Mouse (Mus musculus) hindbrain, postnatal 0 days (tissue): ENCODE measurements around the gene Agbl4. TPM values are rescaled to one million over a fixed set of nuclear protein-coding genes. Genes with fewer than 3 reads are reported as not detected.

Experiments used
- ATAC-seq: fragments of 200-750 bp; cut with Nextera tagmentation; 2 replicates; pipeline ENCODE4 v1.8.0; 2017; ENCODE audit warnings: mild to moderate bottlenecking, moderate TSS enrichment, moderate library complexity
- DNase-seq: peaks from one replicate; pipeline ENCODE4 v3.0.0-alpha.2; 2015; ENCODE audit warnings: low spot score
- H3K27ac ChIP-seq: fragments of 300-500 bp; sonication (generic); 2 replicates; pipeline ENCODE4 v1.5.1; 2014; ENCODE audit warnings: mild to moderate bottlenecking
- H3K27me3 ChIP-seq: fragments of 300-500 bp; sonication (generic); 2 replicates; pipeline ENCODE4 v1.6.1; 2014; ENCODE audit warnings: low read length, mixed read lengths; ENCODE audit not compliant: insufficient read depth
- H3K36me3 ChIP-seq: fragments of 300-500 bp; sonication (generic); 2 replicates; pipeline ENCODE4 v1.6.1; 2014; ENCODE audit warnings: low read length, mixed read lengths; ENCODE audit not compliant: insufficient read depth
- H3K4me1 ChIP-seq: fragments of 300-500 bp; sonication (generic); 2 replicates; pipeline ENCODE4 v1.6.1; 2014; ENCODE audit warnings: antibody characterized with exemption, low read length, mixed read lengths; ENCODE audit not compliant: insufficient read depth
- H3K4me2 ChIP-seq: fragments of 300-500 bp; sonication (generic); 2 replicates; pipeline ENCODE4 v1.6.1; 2014; ENCODE audit warnings: low read depth, mild to moderate bottlenecking, low read length, moderate library complexity, mixed read lengths
- H3K4me3 ChIP-seq: fragments of 300-500 bp; sonication (generic); 2 replicates; pipeline ENCODE4 v1.5.1; 2014; ENCODE audit warnings: low read length
- H3K9ac ChIP-seq: fragments of 300-500 bp; sonication (generic); replicated peaks from 2 replicates; pipeline ENCODE4 v1.6.1; 2014; ENCODE audit warnings: mild to moderate bottlenecking, low read length, moderate library complexity, mixed read lengths
- H3K9me3 ChIP-seq: fragments of 300-500 bp; sonication (generic); 2 replicates; pipeline ENCODE4 v1.6.1; 2016; ENCODE audit warnings: low read length, mixed read lengths
- CTCF ChIP-seq: IDR thresholded peaks from 2 replicates; pipeline ENCODE4 v1.5.1; 2016; ENCODE audit warnings: antibody characterized with exemption, control low read depth, low read depth
- WGBS: fragments of 180-500 bp; shearing (Covaris S2); extraction: QIAGEN DNeasy Blood & Tissue Kit; methylation state at CpG from one replicate; pipeline ENCODE4 v1.1.7; 2014; 5-methylcytosine and 5-hydroxymethylcytosine counted together
- polyA plus RNA-seq: library from polyadenylated mRNA; unstranded; fragments of >200 nt; fragmentation: Nextera tagmentation; extraction: Ambion mirVana; gene quantifications from 2 replicates; pipeline ENCODE4 v1.2.1, GENCODE M21; 2015
- total RNA-seq: library from RNA; depleted of rRNA; stranded (reverse); fragments of >200 nt; gene quantifications from 2 replicates; pipeline ENCODE4 v1.2.3, GENCODE M21; 2014

The Agbl4 gene
- total and polyA plus RNA-seq, 2 experiments from 2014 or later, result 2.8 to 3.9 TPM

DNA sequence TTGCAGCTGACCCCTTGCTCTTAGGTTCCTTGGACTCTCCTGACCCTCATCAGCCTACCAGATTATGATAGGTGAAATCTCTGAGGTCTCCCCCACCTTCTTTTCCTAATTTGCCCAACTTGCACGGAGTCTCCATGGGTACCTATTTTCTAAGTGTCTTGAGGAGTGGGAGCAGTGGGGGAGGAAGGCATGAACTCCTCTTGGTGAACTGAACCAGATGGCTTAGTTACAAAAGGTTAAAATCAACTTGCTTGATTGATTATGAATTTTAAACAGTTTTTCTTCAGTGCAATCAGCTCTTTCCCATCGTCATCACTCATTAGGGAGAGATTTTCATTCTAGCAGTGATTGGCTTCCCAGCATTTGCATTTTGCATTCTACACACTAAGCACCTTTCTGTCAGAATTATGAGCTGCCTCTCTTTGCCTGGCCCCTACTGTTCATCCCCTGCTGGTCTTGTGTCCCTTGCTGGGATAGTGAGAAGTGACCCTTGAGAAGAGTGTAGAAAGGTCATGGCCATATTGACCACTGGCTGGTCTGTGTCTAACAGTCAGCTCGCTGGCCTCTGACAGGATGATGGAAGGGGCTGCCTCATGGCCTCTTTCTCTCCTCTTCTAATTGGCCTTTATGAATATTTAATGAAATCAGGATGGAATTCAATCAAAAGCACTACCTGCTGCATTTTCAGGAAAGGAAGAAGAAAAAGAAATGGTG is 897.2 kb downstream of the Agbl4 start:
- Histone ChIP-seq H3K9me3 (no peaks in the 10 kb centered on the region), H3K27ac (no peak overlapping the region), H3K4me1 (no peaks in the 10 kb centered on the region), H3K4me3 (no peak overlapping the region), H3K27me3 (no peaks in the 10 kb centered on the region), H3K9ac (no peak overlapping the region), H3K4me2 (no peak overlapping the region), H3K36me3 (no peaks in the 10 kb centered on the region)
- no peak for TF ChIP-seq CTCF
- 46% methylated on average over 3 of the region's 3 CpGs for WGBS
- DNase-seq (no peak), ATAC-seq (no peak)

DNA sequence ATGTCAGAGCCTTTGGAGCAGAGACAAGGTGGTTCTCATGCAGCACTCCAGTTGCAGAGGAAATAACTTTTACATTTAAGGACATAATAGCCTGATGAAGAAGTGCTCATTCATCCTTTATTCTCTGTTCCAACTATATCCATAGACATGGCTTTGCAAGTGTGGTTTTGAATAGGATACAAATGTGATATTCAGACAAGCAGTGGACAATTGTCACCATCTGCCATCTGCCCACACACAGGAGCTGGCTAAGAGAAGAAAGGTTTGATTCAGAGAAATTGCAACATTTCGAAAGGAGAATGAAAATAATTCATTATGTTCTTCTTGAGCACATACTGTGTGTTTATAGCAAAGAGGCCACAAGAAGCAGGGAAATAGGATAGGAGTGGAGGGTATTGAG is 909.1 kb downstream of the Agbl4 start:
- WGBS, result 74% methylated on average over 1 of the region's 1 CpGs
- Histone ChIP-seq H3K4me1 (no peaks in the 10 kb centered on the region), H3K4me3 (no peak overlapping the region), H3K9ac (no peak overlapping the region), H3K4me2 (no peak overlapping the region), H3K27me3 (no peaks in the 10 kb centered on the region), H3K9me3 (no peaks in the 10 kb centered on the region), H3K36me3 (no peaks in the 10 kb centered on the region), H3K27ac (no peak overlapping the region)
- TF ChIP-seq CTCF, result no peak
- no peak for ATAC-seq
- DNase-seq, result no peak

DNA sequence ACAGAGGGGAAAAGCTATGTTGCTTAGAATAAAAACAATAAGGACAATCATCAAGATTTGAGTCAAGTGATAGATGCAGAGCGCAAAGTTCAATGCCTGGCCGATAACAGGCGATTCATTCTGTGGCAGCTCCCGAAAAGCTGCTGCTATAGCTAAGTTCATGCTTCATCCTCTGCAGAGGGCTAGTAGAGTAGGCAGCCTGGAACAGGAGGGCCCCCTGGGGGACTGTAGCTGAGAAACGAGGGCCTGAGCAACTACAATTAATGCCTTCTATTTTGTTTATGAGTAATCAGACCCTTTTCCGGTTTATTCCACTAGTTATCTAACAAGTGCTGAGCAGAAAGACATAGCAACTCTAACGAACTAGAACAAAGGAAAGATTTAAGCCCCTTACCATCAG is 909.7 kb downstream of the Agbl4 start:
- Histone ChIP-seq H3K4me1 (no peaks in the 10 kb centered on the region), H3K4me3 (no peak overlapping the region), H3K27ac (no peak overlapping the region), H3K27me3 (no peaks in the 10 kb centered on the region), H3K36me3 (no peaks in the 10 kb centered on the region), H3K9ac (no peak overlapping the region), H3K9me3 (no peaks in the 10 kb centered on the region), H3K4me2 (no peak overlapping the region)
- peak; percentile 48 for DNase-seq
- 53% methylated on average over 7 of the region's 7 CpGs for WGBS
- peak; percentile 32 for TF ChIP-seq CTCF
- 0 out of 2 replicates have a peak, but pooled peaks have one; percentile 49 for ATAC-seq

DNA sequence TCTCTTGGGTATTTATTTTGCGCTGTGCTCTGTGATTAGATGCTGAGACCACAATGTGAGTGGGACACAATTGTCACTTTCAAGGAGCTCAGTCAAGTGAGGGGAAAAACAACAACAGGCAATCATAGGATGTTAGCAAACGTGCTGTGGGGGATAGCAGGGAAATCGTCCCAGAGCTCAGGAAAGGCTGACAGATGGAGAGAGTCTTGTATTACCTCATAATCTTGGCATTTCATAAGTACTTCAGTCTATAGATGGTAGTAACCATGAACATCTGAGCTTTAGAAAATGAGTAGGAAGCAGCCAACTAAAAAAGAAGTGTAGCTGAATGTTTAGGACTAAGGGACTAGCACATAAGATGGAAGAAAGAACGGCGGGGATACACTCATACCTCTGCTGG is 910.2 kb downstream of the Agbl4 start:
- no peak for DNase-seq
- no peak overlapping the region for H3K4me3 ChIP-seq
- H3K9me3 ChIP-seq, result no peaks in the 10 kb centered on the region
- H3K4me2 ChIP-seq, result no peak overlapping the region
- no peaks in the 10 kb centered on the region for H3K4me1 ChIP-seq
- H3K36me3 ChIP-seq, result no peaks in the 10 kb centered on the region
- H3K27ac ChIP-seq, result no peak overlapping the region
- 61% methylated on average over 5 of the region's 5 CpGs for WGBS
- no peak for ATAC-seq
- H3K9ac ChIP-seq, result no peak overlapping the region
- TF ChIP-seq CTCF, result no peak
- H3K27me3 ChIP-seq, result no peaks in the 10 kb centered on the region

DNA sequence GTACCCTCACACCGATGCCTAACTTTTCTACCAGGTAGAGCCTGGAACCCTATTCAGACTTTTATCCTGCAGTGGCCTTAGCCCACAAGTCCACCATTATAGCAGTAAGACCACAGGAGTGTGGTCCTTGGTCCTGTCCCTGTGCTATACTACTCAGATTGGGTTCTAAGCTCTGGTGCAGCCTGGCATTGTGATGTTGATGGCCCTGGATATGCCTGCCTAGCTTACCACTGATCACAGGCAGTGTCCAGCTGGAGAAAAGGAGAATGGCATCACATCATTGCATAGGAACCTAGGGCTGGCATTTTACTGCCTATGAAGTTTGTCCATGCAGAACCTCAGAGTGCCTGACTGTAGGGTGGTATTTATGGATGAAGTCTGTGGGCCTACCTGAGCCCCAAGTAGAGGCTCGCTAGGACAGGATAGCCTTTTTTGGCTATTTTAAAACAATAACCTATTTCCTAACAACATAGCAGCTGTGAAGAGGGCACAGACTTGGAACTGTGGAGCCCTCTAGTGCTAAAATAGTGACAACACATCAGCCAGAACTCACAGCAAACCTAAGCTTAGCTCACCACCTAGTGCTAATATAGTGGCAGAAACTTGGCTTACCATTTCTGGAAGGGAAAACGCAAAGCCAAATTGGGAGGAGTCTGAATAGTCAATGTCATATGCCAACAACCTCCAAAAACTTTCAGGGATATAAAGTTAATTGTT is 911.3 kb downstream of the Agbl4 start:
- Histone ChIP-seq H3K27ac (no peak overlapping the region), H3K9ac (no peak overlapping the region), H3K4me3 (no peak overlapping the region), H3K27me3 (no peaks in the 10 kb centered on the region), H3K36me3 (no peaks in the 10 kb centered on the region), H3K4me1 (no peaks in the 10 kb centered on the region), H3K9me3 (no peaks in the 10 kb centered on the region), H3K4me2 (no peak overlapping the region)
- DNase-seq, result peak; percentile 51
- peak; percentile 73 for TF ChIP-seq CTCF
- ATAC-seq, result no peak
- 73% methylated on average over 3 of the region's 3 CpGs for WGBS

DNA sequence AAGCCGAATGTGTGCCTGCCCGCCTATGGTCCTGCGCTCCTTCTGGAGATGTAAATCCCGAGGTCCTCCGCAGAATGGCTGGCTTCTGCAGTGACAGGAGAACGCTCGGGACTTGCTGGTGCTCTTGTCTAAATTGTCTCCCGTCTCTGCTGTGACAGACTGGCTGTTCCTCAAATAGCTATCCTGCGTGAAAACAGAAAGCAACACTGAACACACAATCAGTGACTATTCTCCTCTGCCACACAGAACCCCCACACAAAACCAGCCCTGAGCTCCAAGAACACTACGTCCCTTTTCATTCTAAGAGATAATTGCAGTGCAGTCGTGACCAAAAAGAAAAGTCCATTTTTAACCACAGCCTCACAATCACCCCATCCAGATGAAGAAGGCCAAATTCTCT is 929.6 kb downstream of the Agbl4 start:
- no peak for TF ChIP-seq CTCF
- H3K4me2 ChIP-seq, result no peak overlapping the region
- no peaks in the 10 kb centered on the region for H3K36me3 ChIP-seq
- H3K9me3 ChIP-seq, result no peaks in the 10 kb centered on the region
- H3K4me3 ChIP-seq, result no peak overlapping the region
- no peak for ATAC-seq
- no peak overlapping the region for H3K9ac ChIP-seq
- no peaks in the 10 kb centered on the region for H3K4me1 ChIP-seq
- no peak for DNase-seq
- WGBS, result 74% methylated on average over 11 of the region's 11 CpGs
- H3K27me3 ChIP-seq, result no peaks in the 10 kb centered on the region
- H3K27ac ChIP-seq, result no peak overlapping the region
